In the genomic region with DNA sequence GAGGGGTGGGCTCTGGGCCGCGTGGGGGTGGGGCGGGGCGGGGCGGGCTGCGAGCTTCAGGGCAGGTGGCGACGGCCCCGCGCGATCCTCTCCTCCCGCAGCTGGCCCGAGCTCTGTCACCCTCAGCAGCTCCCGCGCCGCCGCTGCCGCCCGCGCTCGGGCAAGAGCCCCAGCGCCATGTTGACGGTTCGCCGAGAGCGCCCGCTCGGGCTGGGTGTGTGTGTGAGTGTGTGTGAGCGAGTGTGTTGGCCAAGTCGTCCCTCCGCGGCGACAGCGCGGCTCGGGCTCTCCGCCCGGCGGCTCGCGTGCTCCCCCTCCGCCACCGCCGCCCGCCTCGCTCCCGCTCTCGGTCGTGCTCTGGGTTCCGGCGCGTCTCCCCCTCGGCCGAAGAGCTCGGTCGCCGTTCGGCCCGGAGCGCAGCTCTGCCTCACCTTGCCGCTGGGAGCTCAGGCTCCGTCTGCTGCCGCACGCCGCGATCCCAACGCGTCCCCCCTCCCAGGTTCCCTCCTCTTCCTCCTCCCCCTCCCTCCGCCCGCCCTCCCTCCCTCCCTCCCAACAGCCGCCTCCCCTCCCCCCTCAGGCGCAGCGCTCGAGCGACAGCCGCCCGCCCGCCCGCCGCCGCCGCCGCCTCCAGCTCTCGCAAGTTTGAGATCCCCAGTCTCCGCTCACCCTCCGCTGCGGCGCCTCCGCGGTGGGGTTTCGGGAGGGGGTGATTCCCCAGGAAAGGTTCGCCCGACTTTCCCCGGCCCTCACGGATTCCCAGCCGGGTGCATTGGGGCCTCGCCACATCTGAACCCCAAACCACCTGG, we compare ENCODE assay signal across 8 mouse cellular contexts.
A peak's percentile ranks its signal among the peaks of the same experiment; 100 is the strongest.
DNase-seq lines count a peak whose midpoint lies in the region; ATAC-seq and TF ChIP-seq lines count a peak whose summit lies in the region.

No protein-coding gene starts in this region.

- TF ChIP-seq CTCF in CH12.LX (conservative IDR thresholded peaks at IDR 0.05 in 1 of 2, IDR thresholded peaks at IDR 0.05 in 1 of 2; ENCODE audit: low read depth in 2 of 2, low read length in 2 of 2), result no peak
- no peak for TF ChIP-seq CTCF in olfactory bulb, adult 2 months (IDR thresholded peaks at IDR 0.05; ENCODE audit: insufficient read depth, low read depth, low read length)

- H3K9me3 ChIP-seq in CH12.LX (replicated peaks; ENCODE audit: low read length), result no peaks in the 10 kb centered on the region
- H3K9me3 ChIP-seq in embryonic facial prominence, embryonic 15.5 days (replicated peaks), result no peaks in the 10 kb centered on the region
- H3K9me3 ChIP-seq in heart, embryonic 16.5 days (replicated peaks; ENCODE audit: control insufficient read depth, low read length), result no peaks in the 10 kb centered on the region
- H3K9me3 ChIP-seq in lung, embryonic 15.5 days, result no peaks in the 10 kb centered on the region

- dilution Hi-C loops in CH12.LX (cut with MboI; ENCODE audit: extremely low pct_ligation_motif_present, extremely low pct_unique_long_range_greater_than_20kb, low sequenced_read_pairs), result no loop called here

- peaks cover 7 to 24% of the 10 kb centered on the region in 2 experiments for H3K4me1 ChIP-seq in CH12.LX (ENCODE audit: control insufficient read depth in 1 of 2, insufficient read depth in 2 of 2)
- peaks cover 21% of the 10 kb centered on the region for H3K4me1 ChIP-seq in embryonic facial prominence, embryonic 15.5 days
- peaks cover 14% of the 10 kb centered on the region for H3K4me1 ChIP-seq in heart, embryonic 16.5 days (ENCODE audit: control insufficient read depth, insufficient read depth, low read length)
- peaks cover 20% of the 10 kb centered on the region for H3K4me1 ChIP-seq in lung, embryonic 15.5 days
- H3K4me1 ChIP-seq in olfactory bulb, adult 2 months (ENCODE audit: control insufficient read depth, insufficient read depth, low read length), result peaks cover 9% of the 10 kb centered on the region; the same call in 1 of the 2 replicates

- peak; percentile 85 for TF ChIP-seq POLR2A in CH12.LX (IDR thresholded peaks at IDR 0.05; ENCODE audit: low read depth, low read length)
- TF ChIP-seq POLR2A in olfactory bulb, adult 2 months (IDR thresholded peaks at IDR 0.05; ENCODE audit: insufficient read depth, low read depth, low read length), result peak; percentile 56

- peaks cover 0 to 8% of the 10 kb centered on the region in 2 experiments for H3K36me3 ChIP-seq in CH12.LX (replicated peaks in 1 of 2; ENCODE audit: control insufficient read depth in 1 of 2, insufficient read depth in 1 of 2, low read length in 1 of 2)
- H3K36me3 ChIP-seq in embryonic facial prominence, embryonic 15.5 days, result no peaks in the 10 kb centered on the region
- no peaks in the 10 kb centered on the region for H3K36me3 ChIP-seq in heart, embryonic 16.5 days (ENCODE audit: control insufficient read depth, insufficient read depth)
- H3K36me3 ChIP-seq in lung, embryonic 15.5 days, result no peaks in the 10 kb centered on the region

- peak; percentile 56 for ATAC-seq in embryonic facial prominence, embryonic 15.5 days (ENCODE audit: insufficient number of reproducible peaks, low FRiP score, low TSS enrichment, low read depth)
- ATAC-seq in heart, embryonic 16.5 days (replicated peaks; ENCODE audit: extremely low read depth, insufficient read depth, low FRiP score), result peak; percentile 33
- peak; percentile 25 for ATAC-seq in lung, embryonic 15.5 days (ENCODE audit: borderline replicate concordance, extremely low read depth, low FRiP score, low TSS enrichment)

- H3K9ac ChIP-seq in CH12.LX (ENCODE audit: insufficient read depth, low read depth), result peak overlapping the region; percentile 84
- H3K9ac ChIP-seq in embryonic facial prominence, embryonic 15.5 days, result peak overlapping the region; percentile 44
- peak overlapping the region; percentile 84 for H3K9ac ChIP-seq in heart, embryonic 16.5 days (ENCODE audit: low read length)
- peak overlapping the region; percentile 73 for H3K9ac ChIP-seq in lung, embryonic 15.5 days

- in situ Hi-C loops in CH12.LX (cut with MboI; ENCODE audit: low pct_ligation_motif_present, low pct_unique_long_range_greater_than_20kb, low sequenced_read_pairs), result no loop called here

- TF ChIP-seq RAD21 in CH12.LX (IDR thresholded peaks at IDR 0.05; ENCODE audit: low read depth, low read length), result no peak

- peak overlapping the region; percentile 94 for H3K27ac ChIP-seq in CH12.LX (ENCODE audit: insufficient read depth, low read depth)
- peak overlapping the region; percentile 76 for H3K27ac ChIP-seq in embryonic facial prominence, embryonic 15.5 days (replicated peaks)
- H3K27ac ChIP-seq in heart, embryonic 16.5 days (ENCODE audit: low read length), result peak overlapping the region; percentile 70
- H3K27ac ChIP-seq in lung, embryonic 15.5 days, result peak overlapping the region; percentile 90
- peak overlapping the region; percentile 91 for H3K27ac ChIP-seq in olfactory bulb, adult 2 months (ENCODE audit: insufficient read depth, low read depth, low read length)

- H3K27me3 ChIP-seq in CH12.LX (replicated peaks), result no peaks in the 10 kb centered on the region
- peaks cover 80% of the 10 kb centered on the region for H3K27me3 ChIP-seq in embryonic facial prominence, embryonic 15.5 days
- H3K27me3 ChIP-seq in heart, embryonic 16.5 days (ENCODE audit: control insufficient read depth, insufficient read depth, low read length), result peaks cover 65% of the 10 kb centered on the region
- H3K27me3 ChIP-seq in lung, embryonic 15.5 days, result peaks cover 82% of the 10 kb centered on the region

- TF ChIP-seq EP300 in CH12.LX (IDR thresholded peaks at IDR 0.05; ENCODE audit: low read length), result no peak

- H3K4me3 ChIP-seq in CH12.LX (replicated peaks in 1 of 3; ENCODE audit: low read depth in 2 of 3, low read length in 2 of 3, poor library complexity in 1 of 3), result peak overlapping the region; percentile 54 to 96 (median 61)
- H3K4me3 ChIP-seq in embryonic facial prominence, embryonic 15.5 days (replicated peaks), result peak overlapping the region; percentile 58
- peak overlapping the region; percentile 71 for H3K4me3 ChIP-seq in heart, embryonic 16.5 days (ENCODE audit: low read length)
- H3K4me3 ChIP-seq in lung, embryonic 15.5 days, result peak overlapping the region; percentile 61
- peak overlapping the region; percentile 73 for H3K4me3 ChIP-seq in olfactory bulb, adult 2 months (ENCODE audit: insufficient read depth, low read depth, low read length)

- peak overlapping the region; percentile 97; the same call in 1 of the 2 replicates for H3K4me2 ChIP-seq in CH12.LX (ENCODE audit: insufficient read depth, low read depth, poor library complexity, severe bottlenecking)
- peak overlapping the region; percentile 71 for H3K4me2 ChIP-seq in embryonic facial prominence, embryonic 15.5 days (replicated peaks)
- peak overlapping the region; percentile 85 for H3K4me2 ChIP-seq in heart, embryonic 16.5 days (ENCODE audit: low read depth, low read length)
- H3K4me2 ChIP-seq in lung, embryonic 15.5 days, result peak overlapping the region; percentile 78

- peak; percentile 59 for DNase-seq in CH12.LX (ENCODE audit: extremely low read depth)
- peak; percentile 76 to 85 for DNase-seq in adrenal gland, postnatal 36 days
- peak; percentile 76 to 85 for DNase-seq in kidney, postnatal 25 days
- peak; percentile 78 for DNase-seq in thymus, postnatal 14 days

- H3K79me2 ChIP-seq in CH12.LX (replicated peaks; ENCODE audit: control insufficient read depth, extremely low read depth, insufficient read depth, poor library complexity, severe bottlenecking), result peaks cover 55% of the 10 kb centered on the region

- WGBS in embryonic facial prominence, embryonic 15.5 days, result 2% methylated on average over 64 of the region's 97 CpGs
- whole genome bisulfite sequencing in heart, embryonic 16.5 days, result 2% methylated on average over 46 of the region's 97 CpGs
- under 1% methylated on average over 41 of the region's 97 CpGs for WGBS in lung, embryonic 15.5 days
- WGBS in olfactory bulb, adult 2 months, result 5% methylated on average over 22 of the region's 97 CpGs

TF ChIP-seq in CH12.LX, 34 proteins besides CTCF, POLR2A, EP300 and RAD21:
- no peak for TF ChIP-seq CHD2 (IDR thresholded peaks at IDR 0.05; ENCODE audit: low read length)
- no peak for TF ChIP-seq MYC (IDR thresholded peaks at IDR 0.05; ENCODE audit: low read depth, low read length)
- no peak for TF ChIP-seq POLR2AphosphoS2 (IDR thresholded peaks at IDR 0.05; ENCODE audit: low read depth, low read length)
- no peak for TF ChIP-seq MAX (IDR thresholded peaks at IDR 0.05; ENCODE audit: low read length)
- 0 out of 2 replicates have a peak, but pooled peaks have one; percentile 11 for TF ChIP-seq IRF4 (IDR thresholded peaks at IDR 0.05; ENCODE audit: low read depth, low read length)
- peak; percentile 79 for TF ChIP-seq UBTF (IDR thresholded peaks at IDR 0.05; ENCODE audit: low read depth, low read length)
- no peak for TF ChIP-seq SMC3 (IDR thresholded peaks at IDR 0.05; ENCODE audit: low read depth, low read length)
- no peak for TF ChIP-seq JUN (IDR thresholded peaks at IDR 0.05; ENCODE audit: insufficient read depth, low read depth, low read length)
- TF ChIP-seq TBP (conservative IDR thresholded peaks at IDR 0.05; ENCODE audit: low read depth, low read length), result no peak
- TF ChIP-seq NELFE (IDR thresholded peaks at IDR 0.05; ENCODE audit: low read depth, low read length), result peak; percentile 83
- TF ChIP-seq KAT2A (IDR thresholded peaks at IDR 0.05; ENCODE audit: insufficient replicate concordance, low read length), result no peak
- no peak for TF ChIP-seq CHD1 (IDR thresholded peaks at IDR 0.05; ENCODE audit: low read depth, low read length)
- no peak for TF ChIP-seq NRF1 (IDR thresholded peaks at IDR 0.05; ENCODE audit: low read depth, low read length)
- no peak for TF ChIP-seq PAX5 (IDR thresholded peaks at IDR 0.05; ENCODE audit: low read length)
- TF ChIP-seq ZNF384 (IDR thresholded peaks at IDR 0.05; ENCODE audit: low read depth, low read length), result no peak
- TF ChIP-seq RCOR1 (conservative IDR thresholded peaks at IDR 0.05; ENCODE audit: low read depth, low read length), result no peak
- peak; percentile 9 for TF ChIP-seq BHLHE40 (IDR thresholded peaks at IDR 0.05; ENCODE audit: low read depth, low read length)
- no peak for TF ChIP-seq E2F4 (IDR thresholded peaks at IDR 0.05; ENCODE audit: insufficient replicate concordance, low read depth, low read length)
- TF ChIP-seq ZMIZ1 (IDR thresholded peaks at IDR 0.05; ENCODE audit: low read depth, low read length), result peak; percentile 61; the same call in 1 of the 2 replicates
- peak; percentile 63; the same call in 1 of the 2 replicates for TF ChIP-seq TCF12 (IDR thresholded peaks at IDR 0.05; ENCODE audit: low read depth, low read length)
- no peak for TF ChIP-seq MXI1 (IDR thresholded peaks at IDR 0.05; ENCODE audit: low read depth, low read length)
- TF ChIP-seq MAFK (IDR thresholded peaks at IDR 0.05; ENCODE audit: insufficient replicate concordance, low read length), result no peak
- no peak for TF ChIP-seq SIN3A (IDR thresholded peaks at IDR 0.05; ENCODE audit: low read length)

Comparison
In these comparisons a context has a peak if more than half of its experiments do, and no peak if none do; other contexts are left out.
1. Peak in every context shown above with its lines: DNase-seq, ATAC-seq, H3K4me3 ChIP-seq and H3K27ac ChIP-seq.